Mouse (Mus musculus): Measurements from ENCODE around the gene Krtcap2.
"Not testable (repeated sequence)": the region's sequence is repeated elsewhere in the genome, so short reads cannot be mapped to it uniquely, and the experiment has no call there.

Krtcap2 gene

GRCm38 (mm10) chr3:89245688-89246171 lies at the start of gene Krtcap2:
Gene Krtcap2, plus strand, starts transcription at chr3:89245966.
- DNase-seq: peak; percentile 41

GRCm38 (mm10) chr3:89195979-89196877 lies 49.5 kb upstream of the Krtcap2 start:
- DNase-seq: peak; percentile 94

GRCm38 (mm10) chr3:89199839-89200238 lies 45.9 kb upstream of the Krtcap2 start:
- no peak for DNase-seq

- DNase-seq: peak; percentile 90
Measured at GRCm38 (mm10) chr3:89202253-89203141, 43.3 kb upstream of the Krtcap2 start, which contains the start of gene Gba. Gene Gba, plus strand, starts transcription at chr3:89202928.

GRCm38 (mm10) chr3:89203142-89203514 lies 42.6 kb upstream of the Krtcap2 start:
- DNase-seq: no peak

- no peak for DNase-seq
Measured at GRCm38 (mm10) chr3:89206079-89206478, 39.7 kb upstream of the Krtcap2 start.

GRCm38 (mm10) chr3:89206695-89207094 lies 39.1 kb upstream of the Krtcap2 start:
- no peak for DNase-seq

- DNase-seq: no peak
Measured at GRCm38 (mm10) chr3:89208075-89208657, 37.6 kb upstream of the Krtcap2 start.

- no peak for DNase-seq
Measured at GRCm38 (mm10) chr3:89208736-89209135, 37.0 kb upstream of the Krtcap2 start.

- DNase-seq: no peak
Measured at GRCm38 (mm10) chr3:89209731-89210130, 36.0 kb upstream of the Krtcap2 start.

- DNase-seq: no peak
Measured at GRCm38 (mm10) chr3:89210162-89210561, 35.6 kb upstream of the Krtcap2 start.

GRCm38 (mm10) chr3:89210731-89211130 lies 35.0 kb upstream of the Krtcap2 start:
- DNase-seq: no peak

GRCm38 (mm10) chr3:89213803-89214530 lies 31.8 kb upstream of the Krtcap2 start:
- peak; percentile 97 for DNase-seq

GRCm38 (mm10) chr3:89214681-89215411 lies 30.9 kb upstream of the Krtcap2 start, which contains the start of gene Thbs3:
Gene Thbs3, plus strand, starts transcription at chr3:89215180.
- DNase-seq: peak; percentile 72

GRCm38 (mm10) chr3:89215853-89216252 lies 29.9 kb upstream of the Krtcap2 start:
- DNase-seq: peak; percentile 89

- DNase-seq: not testable (repeated sequence)
Measured at GRCm38 (mm10) chr3:89216407-89216806, 29.4 kb upstream of the Krtcap2 start.

- peak; percentile 66 for DNase-seq
Measured at GRCm38 (mm10) chr3:89218271-89218670, 27.5 kb upstream of the Krtcap2 start.

GRCm38 (mm10) chr3:89219546-89219945 lies 26.2 kb upstream of the Krtcap2 start:
- DNase-seq: no peak

- DNase-seq: no peak
Measured at GRCm38 (mm10) chr3:89221167-89221566, 24.6 kb upstream of the Krtcap2 start.

GRCm38 (mm10) chr3:89224796-89225195 lies 21.0 kb upstream of the Krtcap2 start:
- no peak for DNase-seq

- no peak for DNase-seq
Measured at GRCm38 (mm10) chr3:89225321-89225815, 20.4 kb upstream of the Krtcap2 start.
